Mouse (Mus musculus): ENCODE data around the gene Gna12. TPM values are rescaled to one million over a fixed set of nuclear protein-coding genes. Genes with fewer than 3 reads are reported as not detected.

The Gna12 gene
- 10 to 100 TPM; 38.2 to 42.4 TPM for total RNA-seq (2021)
- long read RNA-seq, experiment 1, transcript Gna12-201 (4 exons, 3,416 nt): major isoform, 114 of 134 reads
- long read RNA-seq, experiment 1, partial matches to known transcripts: 9 of 134 reads
- long read RNA-seq, experiment 1, other reads (novel, unspliced or antisense): 11 of 134 reads
- long read RNA-seq, experiment 2, transcript Gna12-201 (4 exons, 3,416 nt): major isoform, 76 of 86 reads
- long read RNA-seq, experiment 2, partial matches to known transcripts: 0 of 86 reads
- long read RNA-seq, experiment 2, other reads (novel, unspliced or antisense): 10 of 86 reads

DNA sequence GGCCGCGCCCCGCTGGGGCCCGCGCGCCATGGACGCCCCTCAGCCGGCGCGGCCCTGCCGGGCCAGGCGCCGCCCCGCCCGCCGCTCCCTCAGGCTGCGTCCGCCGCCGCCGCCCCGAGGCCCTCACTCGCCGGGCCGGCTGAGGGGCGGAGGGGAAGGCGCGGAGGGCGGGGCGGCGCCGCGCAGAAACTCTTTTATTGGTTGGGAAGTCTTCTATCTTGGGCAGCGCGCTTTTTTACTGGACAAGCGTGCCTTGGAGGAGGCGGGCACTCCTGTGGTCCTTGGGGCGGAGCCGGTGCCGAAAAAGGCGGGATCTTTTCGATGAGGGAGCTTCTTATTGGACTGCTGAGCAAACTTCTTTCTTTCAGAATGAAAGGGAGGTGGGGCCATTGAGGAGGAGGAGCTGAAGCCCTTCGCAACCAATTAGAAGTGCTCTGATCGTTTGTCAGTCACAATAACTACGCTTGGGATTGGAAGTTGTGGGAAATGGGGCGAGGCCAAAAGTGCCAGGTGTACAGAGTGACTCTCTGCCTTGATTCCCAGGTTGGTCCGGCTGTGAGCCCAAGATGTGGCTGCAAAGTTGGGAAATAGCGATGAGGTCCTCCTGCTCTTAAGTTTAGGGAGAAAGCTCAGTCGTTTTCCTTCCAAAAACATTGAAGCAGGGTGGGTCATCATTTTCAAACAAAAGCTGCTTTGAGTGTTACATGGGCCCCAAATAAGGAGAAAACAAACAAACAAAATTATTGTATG lies at the start of gene Gna12:
TSS of gene Gna12 (minus strand) at position 118 of the 750 bp plus-strand sequence.
- DNase-seq: peak; percentile 93

DNA sequence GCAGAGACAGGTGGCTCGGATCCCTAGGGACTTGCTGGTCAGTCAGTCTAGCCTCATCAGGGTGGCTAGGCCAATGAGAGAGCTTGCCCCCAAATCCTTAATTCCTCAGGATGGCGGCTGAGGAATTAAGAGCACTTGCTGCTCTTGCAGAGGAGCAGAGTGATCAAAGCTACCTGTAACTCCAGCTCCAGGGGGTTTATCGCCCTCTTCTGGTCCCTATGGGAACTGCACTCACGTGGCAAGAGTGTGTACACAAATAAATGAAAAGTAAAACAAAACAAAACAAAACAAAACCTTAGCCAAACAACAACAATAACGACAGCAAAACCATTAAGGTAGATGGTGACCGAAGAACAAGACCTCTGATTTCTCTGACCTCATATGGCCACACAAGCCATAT lies 48.4 kb upstream of the Gna12 start:
- no peak for DNase-seq

DNA sequence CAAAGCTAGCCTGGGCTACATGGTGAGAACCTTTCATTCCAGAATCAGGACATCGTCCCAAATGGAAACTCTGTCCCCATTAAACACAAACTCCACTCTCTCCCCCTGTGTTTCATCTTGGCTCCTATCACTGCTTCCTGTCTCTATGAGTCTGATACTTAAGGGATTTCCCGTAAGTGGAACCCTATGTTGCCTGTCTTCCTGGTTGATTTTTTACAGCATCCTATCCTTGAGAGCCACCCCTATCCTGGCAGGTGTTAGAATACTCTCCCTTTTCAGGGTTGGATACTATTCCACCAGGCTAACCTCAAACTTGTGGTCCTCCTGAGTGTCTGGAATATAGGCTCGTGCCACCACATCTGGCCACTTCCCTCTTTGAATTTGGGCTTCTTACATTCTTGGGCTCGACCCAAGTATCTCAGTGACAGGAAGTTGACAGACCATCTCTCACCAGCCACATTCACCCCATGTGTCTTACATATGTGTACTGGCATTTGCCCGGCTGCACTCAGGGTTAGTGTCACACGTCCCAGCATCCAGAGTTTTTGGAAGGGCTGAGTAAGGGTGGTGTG lies 43.6 kb upstream of the Gna12 start:
- no peak for DNase-seq

DNA sequence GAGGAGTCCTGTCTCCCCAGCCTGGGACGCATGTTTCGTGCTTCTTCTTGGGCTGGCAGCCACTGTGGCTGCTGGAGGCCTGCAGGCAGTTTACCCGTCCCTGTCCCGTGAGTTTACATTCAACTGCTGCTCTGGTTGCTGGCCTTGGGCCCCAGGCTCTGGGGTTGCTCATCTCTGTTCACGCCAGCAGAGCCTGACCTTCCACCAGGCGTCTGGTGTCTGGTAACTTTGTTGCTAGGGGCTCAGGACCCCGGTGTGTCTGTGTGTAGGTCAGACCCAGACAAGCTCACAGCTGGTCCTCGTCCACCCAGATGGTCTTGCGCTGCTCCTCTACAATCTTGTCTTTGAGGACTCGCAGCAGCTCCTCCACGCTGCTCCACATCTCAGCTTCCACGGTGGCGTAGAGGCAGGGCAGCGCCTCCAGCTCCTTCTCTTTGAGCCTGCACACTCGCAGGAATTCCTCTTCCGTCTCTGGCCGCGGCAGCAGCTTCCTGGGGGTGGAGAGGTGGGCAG lies 42.9 kb upstream of the Gna12 start:
- DNase-seq: no peak

DNA sequence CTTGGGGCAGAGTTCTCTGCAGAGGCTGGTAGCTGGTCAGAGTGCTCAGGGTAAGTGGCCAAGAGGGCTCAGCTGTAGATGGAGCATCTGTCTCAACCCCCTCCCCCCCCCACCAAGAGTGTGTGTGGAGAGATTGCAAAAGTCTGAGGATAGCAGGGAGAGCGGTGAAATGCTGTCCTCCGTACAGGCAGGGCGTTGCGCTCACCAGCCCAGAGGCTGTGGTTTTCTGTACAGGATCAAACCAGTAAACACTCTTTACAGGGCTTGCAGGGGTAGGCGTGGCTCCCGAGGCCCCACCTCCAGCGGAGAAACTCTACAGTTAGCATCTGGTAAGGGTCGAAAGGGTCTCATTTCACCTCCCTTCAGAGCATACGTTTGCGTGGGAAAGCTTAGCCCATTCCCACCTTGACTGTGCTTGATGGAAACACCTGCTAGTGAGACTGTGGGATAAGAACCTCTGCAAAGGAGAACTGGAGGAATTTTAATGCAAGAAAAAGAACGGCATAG lies 42.4 kb upstream of the Gna12 start:
- DNase-seq: no peak

DNA sequence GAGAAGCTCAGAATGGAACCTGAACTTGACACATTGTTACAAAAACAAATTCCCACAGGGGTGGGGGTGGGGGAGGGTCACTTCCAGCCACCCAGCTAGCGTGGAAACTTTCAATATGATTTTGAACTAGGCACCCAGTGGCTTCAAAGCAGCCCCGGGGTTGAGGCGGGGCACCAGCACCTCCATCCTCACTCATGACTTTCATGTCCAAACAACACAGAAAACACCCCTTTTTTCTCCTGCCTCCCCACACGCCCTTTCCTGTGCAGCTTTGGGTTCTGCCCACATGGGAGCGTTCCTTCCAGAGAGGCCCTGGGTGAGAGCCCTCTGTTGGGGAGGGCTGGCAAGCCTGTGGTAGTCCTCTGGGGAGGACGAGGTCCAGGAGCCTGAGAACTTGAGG lies 41.0 kb upstream of the Gna12 start:
- no peak for DNase-seq

DNA sequence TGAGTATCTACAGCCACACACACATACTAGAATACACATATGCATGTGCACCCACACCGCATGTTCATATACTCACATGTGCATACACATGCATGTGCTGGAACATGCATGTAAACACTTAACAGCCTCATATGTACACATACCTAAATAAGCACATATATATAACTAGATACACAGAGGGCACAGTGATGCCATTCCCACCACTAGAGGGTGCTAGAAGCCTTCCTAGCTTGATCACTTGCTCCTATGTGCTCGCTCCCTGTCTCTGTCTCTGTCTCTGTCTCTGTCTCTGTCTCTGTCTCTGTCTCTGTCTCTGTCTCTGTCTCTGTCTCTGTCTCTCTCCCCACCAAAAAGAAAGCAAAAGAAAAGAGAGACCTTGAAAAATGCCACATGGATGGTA lies 38.8 kb upstream of the Gna12 start:
- DNase-seq: peak; percentile 56

DNA sequence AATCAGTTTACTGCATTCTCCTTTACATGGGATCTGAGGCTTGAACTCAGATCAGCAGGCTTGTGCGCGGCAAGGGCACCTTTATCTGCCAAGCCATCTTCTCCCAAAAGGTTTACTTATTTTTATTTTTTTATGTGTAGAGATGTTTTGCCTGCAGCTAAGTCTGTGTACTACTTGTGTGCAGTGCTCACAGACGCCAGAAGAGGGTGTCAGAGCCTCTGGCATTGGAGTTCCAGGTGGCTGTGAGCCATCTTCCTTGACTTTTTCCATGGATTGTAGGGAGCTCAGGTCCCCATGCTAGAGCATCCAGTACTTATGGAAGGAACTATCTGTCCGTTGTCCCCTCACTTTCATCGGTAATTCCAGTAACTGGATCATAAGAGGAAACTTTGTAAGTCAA lies 29.5 kb upstream of the Gna12 start:
- DNase-seq: no peak

DNA sequence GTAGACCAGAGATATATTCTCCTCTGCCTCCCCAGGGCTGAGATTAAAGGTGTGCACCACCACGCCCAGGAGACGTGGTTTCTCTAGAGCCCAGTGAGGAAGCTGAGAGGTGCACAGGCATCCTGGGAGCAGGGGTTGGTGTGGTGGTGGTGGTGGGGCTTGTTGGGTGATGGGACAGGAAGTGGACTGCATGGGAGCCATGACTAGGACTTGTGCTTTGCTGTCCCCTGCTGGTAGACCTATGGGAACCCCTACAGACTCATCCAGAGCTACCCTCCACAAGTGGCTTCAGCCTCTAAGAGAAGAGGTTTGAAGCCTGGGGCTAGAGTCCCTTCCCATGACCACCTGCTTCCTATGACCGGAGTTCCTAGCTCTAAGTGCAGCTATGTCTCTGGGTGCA lies 28.1 kb upstream of the Gna12 start:
- no peak for DNase-seq

DNA sequence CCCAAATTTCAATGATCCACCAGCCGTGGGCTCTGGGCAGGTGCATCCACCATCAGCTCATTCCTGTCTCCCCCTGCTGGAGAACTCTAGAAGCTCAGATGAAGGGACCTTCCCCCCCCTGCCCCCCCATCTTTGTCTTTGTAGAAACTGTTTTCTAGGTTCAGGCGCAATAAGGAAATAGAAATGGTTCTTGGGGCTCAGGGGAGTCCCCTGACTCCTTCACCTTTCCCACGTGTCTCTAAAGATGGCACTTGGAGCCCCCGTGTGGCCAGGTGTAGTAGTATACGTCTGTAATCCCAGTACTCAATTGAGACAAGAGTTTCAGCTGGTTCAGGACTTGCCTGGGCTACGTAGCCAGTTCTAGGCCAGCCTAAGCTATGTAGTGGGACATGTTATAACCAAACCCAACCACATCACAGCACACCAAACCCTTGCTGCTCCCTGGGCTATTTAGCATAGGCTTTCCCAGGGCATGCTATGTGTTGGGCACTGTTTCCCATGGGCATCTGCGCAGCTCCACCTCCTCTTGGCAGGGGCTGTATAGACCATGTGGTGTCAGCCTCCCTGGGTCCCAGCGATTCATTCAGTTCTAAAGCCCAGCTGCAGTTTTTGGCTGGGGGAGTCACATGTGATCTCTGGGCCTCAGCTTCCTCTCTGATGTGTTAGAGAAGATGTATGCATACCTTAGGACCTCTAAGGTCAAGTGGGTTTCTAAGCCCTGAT lies 27.4 kb upstream of the Gna12 start:
- DNase-seq: no peak

DNA sequence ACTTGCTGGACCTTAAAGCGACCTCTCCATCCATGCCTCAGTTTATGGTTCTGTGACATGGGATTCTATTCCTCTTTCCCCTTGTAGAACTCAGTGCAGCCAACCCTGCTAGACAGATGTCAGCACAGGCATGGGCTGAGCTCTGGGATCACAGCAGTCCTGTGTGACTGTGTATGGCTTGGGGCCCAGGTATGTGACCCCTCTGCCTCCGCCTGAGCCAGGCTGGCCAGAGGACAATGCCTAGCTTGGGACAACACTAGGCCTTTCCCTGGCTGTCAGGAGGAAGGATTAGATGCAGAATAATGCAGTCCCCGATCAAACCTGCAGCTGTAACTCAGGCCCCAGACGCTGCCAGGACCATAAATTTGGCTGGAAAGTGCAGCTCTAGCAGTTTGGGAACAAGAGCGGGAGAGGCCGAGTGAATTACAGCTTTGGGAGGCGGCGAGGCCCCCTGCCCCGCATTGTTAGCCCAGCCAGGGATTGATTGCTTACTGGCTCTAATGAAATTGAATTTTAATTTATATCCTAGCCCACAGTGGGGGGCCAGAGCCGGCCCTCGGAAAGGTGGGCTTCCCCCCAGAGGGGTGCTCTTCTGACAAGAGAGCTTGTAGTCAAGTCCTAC lies 25.8 kb upstream of the Gna12 start:
- no peak for DNase-seq

DNA sequence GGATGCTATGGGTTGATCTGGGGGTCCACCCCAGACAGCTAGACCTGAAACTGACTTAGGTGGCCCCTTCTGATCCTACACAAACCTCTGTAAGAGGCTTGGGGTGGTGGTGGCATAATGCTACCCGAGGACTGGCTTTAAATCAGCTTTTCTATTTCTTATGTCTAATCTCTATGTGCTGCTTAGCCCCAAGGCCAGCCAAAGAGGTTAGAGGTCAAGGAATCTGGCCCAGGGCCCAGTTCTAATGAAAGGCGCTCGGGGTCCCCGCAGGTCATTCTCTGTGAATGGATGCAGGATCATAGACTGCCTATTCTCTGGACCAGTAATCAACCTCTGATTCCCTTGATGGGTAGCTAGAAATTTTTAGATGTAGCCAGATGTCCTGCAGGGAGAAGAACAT lies 24.5 kb upstream of the Gna12 start:
- no peak for DNase-seq

DNA sequence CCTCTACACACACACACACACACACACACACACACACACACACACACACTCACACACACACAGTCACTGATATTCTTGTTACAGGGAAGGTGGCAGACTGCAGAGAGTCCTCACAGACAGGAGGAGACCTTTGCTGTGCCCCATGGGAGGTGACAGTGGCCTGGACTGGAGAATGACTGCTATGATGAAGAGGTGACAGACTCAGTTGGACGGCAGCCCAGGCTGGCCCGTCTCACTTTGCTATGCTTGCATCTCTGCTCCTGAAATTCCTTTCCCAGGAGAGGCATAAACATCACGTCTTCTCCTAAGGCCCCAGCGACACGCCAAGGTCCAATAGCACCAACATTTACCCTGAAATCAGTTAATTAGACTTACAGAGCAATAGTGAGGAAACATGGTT lies 23.5 kb upstream of the Gna12 start:
- no peak for DNase-seq

DNA sequence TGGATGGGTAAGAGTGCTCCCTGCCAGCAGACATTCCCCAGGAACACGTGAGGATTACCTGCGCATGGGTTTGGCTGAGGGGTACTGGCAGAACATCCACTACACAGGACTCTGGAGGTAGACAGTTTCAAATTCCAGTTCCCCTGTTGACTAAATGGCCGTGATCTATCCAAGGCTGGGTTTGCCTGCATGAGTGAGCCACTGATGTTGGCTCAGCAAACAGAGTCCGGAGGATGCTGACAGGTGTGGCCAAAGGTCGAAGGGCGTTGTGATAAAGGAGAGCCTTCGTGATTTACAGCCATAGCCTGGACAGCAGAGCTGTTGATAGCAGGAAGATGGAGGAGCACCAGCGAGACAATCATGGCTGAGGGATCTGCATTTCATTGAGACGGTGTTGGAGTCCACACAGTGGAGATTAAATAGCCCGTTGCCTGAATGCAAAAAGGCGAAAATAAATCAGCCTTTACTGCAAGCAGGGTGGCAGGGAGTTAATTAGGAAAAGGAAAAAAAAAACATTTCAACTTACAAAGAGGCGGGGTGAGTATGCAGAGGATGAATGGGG lies 22.3 kb upstream of the Gna12 start:
- no peak for DNase-seq

DNA sequence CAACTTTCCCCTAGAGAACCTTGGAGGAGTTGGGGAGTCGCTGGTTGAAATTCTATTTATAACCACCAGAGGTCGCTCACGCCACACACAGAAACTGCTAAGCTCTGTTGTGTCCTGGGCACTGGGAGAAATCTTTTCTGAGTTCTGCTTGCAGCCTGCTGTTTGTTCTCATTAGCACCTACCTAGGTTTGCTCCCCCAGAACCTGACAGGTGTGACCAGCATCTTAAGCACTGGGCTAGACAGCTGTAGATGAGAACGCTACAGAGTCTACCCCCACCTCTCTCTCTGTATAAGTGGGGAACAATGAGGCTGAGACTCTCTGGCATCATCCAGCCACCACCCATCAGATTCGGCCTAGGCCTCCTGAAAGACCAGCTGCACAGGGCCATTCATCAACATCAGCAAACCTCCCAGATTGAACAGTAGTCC lies 17.1 kb upstream of the Gna12 start:
- peak; percentile 24 for DNase-seq

DNA sequence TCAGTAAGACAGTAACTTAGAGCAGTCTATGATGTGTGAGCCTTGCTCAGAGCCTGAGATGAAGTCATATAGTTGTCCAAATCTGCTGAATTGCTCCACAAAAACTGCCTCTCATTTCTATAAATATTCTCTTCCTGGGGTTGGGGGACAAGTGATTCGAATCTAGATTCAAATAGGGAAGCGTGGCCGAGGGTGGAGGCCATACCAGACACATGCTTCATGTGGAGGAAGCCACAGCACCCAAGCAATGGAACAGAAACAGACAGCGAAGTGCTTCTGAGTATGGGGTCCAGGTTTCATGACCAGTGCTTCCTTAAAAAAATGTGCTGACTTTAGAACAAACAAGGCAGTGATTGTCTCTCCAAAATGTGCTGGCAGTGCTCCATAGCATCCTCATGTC lies 11.7 kb upstream of the Gna12 start:
- no peak for DNase-seq

DNA sequence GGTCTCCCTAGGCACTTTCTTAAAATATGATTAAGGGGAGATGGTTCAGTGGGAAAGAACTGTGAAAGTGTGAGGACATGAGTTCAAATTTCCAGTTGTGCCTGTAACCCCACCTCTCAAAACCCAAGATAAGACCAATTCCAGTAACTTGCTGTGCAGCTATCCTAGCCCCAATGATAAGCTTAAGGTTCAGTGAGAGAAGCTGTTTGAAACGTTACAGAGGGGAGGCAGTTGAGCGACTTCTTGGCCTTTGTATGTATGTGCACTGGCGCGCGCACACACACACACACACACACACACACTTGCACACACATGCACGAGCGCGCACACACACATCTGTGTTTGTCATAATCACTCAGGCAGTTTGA lies 817 bp upstream of the Gna12 start:
- DNase-seq: no peak

DNA sequence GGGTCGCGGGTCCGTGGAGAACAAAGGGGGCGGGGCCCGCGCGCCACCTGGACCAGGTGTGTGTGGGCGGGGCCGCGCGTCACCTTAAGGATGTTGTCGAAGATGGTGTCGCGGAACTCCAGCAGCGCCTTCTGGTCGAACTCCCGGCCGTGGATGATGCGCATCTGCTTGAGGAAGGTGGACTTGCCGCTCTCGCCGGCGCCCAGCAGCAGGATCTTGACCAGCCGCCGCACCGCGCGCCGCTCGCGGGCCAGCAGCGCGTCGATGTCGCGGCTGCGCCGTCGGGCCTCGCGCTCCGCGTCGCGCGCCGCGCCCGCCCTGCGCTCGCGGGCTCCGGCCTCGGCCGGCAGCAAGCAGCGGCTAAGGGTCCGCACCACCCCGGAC lies 328 bp downstream of the Gna12 start:
- no peak for DNase-seq

DNA sequence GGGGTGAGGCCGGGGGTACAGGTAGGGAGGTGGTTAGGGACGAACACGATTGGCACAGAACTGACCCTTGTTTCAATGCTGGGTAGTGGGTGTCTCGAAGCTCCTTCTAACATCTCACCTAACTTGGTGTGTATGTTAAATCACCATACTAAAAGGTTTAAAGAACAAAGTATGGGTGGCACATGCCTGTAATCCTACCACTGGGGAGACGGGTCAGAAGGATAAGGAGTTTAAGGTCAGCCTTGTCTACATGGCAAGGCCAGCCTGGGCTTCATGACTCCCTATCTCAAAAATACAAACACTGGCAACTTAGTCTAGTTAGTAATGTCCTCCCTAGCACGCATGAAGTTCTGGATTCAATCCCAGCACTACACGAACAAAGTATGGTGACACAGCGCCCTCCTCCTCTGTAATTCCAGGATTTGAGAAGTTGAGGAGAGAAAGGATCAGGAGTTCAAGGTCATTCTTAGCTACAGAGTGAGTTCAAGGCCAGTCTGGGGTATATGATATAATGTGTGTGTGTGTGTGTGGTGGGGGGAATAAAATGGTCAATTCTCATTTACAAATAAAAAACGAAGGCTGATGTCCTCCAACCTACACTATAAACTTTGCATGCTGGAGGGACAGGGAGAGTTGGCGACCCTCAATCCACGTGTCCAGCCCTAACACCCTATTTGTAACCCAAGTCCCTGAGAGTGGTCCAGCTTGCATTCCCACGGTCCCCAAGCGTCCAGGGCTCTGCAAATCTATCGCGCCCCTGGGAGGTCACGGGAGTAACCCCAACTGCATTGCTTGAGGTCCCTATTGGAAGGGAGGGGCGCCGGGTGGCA lies 935 bp downstream of the Gna12 start:
- DNase-seq: no peak

DNA sequence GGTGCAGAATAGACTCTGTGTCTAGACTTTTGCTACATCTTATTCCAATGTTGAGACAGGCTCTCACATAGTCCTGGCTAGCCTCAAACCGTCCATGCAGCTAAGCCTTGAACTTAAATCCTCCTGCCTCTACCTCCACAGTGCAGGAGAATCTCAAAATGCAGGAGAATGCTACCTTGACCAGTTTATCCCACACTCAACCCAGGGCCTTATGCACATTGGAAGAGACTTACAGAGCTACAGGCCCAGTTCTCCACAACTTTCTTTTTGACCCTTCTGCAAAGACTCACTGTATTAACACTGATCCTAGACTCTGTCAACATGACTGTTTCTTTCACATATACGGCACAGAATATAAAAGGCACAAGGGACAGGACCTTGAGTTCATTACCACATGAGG lies 1.9 kb downstream of the Gna12 start:
- DNase-seq: no peak

DNA sequence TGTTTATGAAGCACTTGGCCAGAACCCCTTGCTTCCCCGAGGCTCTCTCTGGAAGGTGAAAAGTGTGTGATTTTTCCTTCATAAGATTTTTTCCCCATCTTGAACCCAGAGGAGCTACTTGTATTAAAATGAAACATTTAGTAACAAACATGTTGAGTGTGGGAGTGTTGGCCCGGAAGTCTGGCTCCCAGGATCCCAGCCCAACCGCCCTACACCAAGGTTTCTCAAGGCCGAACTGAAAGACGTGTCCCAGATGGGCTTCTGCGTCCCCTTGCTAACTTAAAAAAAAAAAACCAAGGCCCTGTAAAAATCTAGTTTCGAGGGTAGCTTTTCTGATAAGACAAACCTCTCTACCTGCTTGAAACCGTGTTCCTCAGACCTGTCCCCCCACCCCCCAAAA lies 2.3 kb downstream of the Gna12 start:
- peak; percentile 24 for DNase-seq
